Mouse (Mus musculus) limb, embryonic 14.5 days (tissue): ENCODE results near the gene Gm27021. TPM values are rescaled to one million over a fixed set of nuclear protein-coding genes. Genes with fewer than 3 reads are reported as not detected.

Experiments
- ATAC-seq: fragments of 200-750 bp; cut with Nextera tagmentation; 2 replicates; pipeline ENCODE4 v1.8.0; 2017; ENCODE audit warnings: low read depth, moderate number of reproducible peaks, moderate TSS enrichment; ENCODE audit not compliant: low FRiP score
- DNase-seq: peaks from one replicate; pipeline ENCODE4 v3.0.0-alpha.2; 2015; ENCODE audit warnings: low spot score
- H3K27ac ChIP-seq: fragments of 300-500 bp; sonication (generic); replicated peaks from 2 replicates; pipeline ENCODE4 v1.5.1; 2014; ENCODE audit warnings: low read depth, mild to moderate bottlenecking, low read length, moderate library complexity, mixed read lengths
- H3K27me3 ChIP-seq: fragments of 300-500 bp; sonication (generic); 2 replicates; pipeline ENCODE4 v1.6.1; 2014; ENCODE audit warnings: low read length, mixed read lengths; ENCODE audit not compliant: control insufficient read depth, insufficient read depth
- H3K36me3 ChIP-seq: fragments of 300-500 bp; sonication (generic); 2 replicates; pipeline ENCODE4 v1.6.1; 2014; ENCODE audit warnings: mild to moderate bottlenecking, low read length, moderate library complexity, mixed read lengths; ENCODE audit not compliant: control insufficient read depth, insufficient read depth
- H3K4me1 ChIP-seq: fragments of 300-500 bp; sonication (generic); 2 replicates; pipeline ENCODE4 v1.6.1; 2014; ENCODE audit warnings: antibody characterized with exemption, low read length, mixed read lengths; ENCODE audit not compliant: control insufficient read depth, insufficient read depth
- H3K4me2 ChIP-seq: fragments of 300-500 bp; sonication (generic); replicated peaks from 2 replicates; pipeline ENCODE4 v1.6.1; 2014; ENCODE audit warnings: low read depth, mild to moderate bottlenecking, low read length, moderate library complexity; ENCODE audit not compliant: severe bottlenecking
- H3K4me3 ChIP-seq: fragments of 300-500 bp; sonication (generic); replicated peaks from 2 replicates; pipeline ENCODE4 v1.5.1; 2014; ENCODE audit warnings: low read length
- H3K9ac ChIP-seq: fragments of 300-500 bp; sonication (generic); 2 replicates; pipeline ENCODE4 v1.6.1; 2014; ENCODE audit warnings: mild to moderate bottlenecking, low read depth, low read length, moderate library complexity; ENCODE audit not compliant: severe bottlenecking
- H3K9me3 ChIP-seq: fragments of 300-500 bp; sonication (generic); 2 replicates; pipeline ENCODE4 v1.6.1; 2016; ENCODE audit warnings: low read length; ENCODE audit not compliant: control insufficient read depth
- POLR2A ChIP-seq: fragments of 200-500 bp; IDR thresholded peaks from 2 replicates; pipeline ENCODE4 v1.8.0; 2012; ENCODE audit warnings: inconsistent platforms, mild to moderate bottlenecking, moderate library complexity, borderline replicate concordance; ENCODE audit not compliant: insufficient read depth, insufficient read length; ENCODE audit errors: extremely low read depth
- WGBS: fragments of 180-500 bp; shearing (Covaris S2); extraction: QIAGEN DNeasy Blood & Tissue Kit; methylation state at CpG from one replicate; pipeline ENCODE4 v1.1.7; 2014; 5-methylcytosine and 5-hydroxymethylcytosine counted together
- polyA plus RNA-seq, 2 experiments: library from polyadenylated mRNA; depleted of rRNA in 1 of 2; stranded (reverse) in 1 of 2; unstranded in 1 of 2; fragments of >200 nt; fragmentation: Nextera tagmentation in 1 of 2; extraction: Ambion mirVana in 1 of 2; gene quantifications; 2 replicates each; pipeline versions ENCODE4 v1.2.1 to v1.2.3; 2012 to 2014

Gene Gm27021
- polyA plus RNA-seq, 2 experiments, result 2.2 to 3.4 TPM

GRCm38 (mm10) chr8:120569939-120570715 is 97.8 kb downstream of the Gm27021 start:
- DNase-seq (peak; percentile 81), ATAC-seq (peak; percentile 54; the same call in 1 of the 2 replicates)
- no peak overlapping the region for H3K27ac ChIP-seq
- peaks cover 87% of the 10 kb centered on the region for H3K36me3 ChIP-seq
- no peak overlapping the region for H3K9ac ChIP-seq
- TF ChIP-seq POLR2A, result no peak
- H3K4me2 ChIP-seq, result no peak overlapping the region
- H3K9me3 ChIP-seq, result no peaks in the 10 kb centered on the region
- WGBS, result 55% methylated on average over 13 of the region's 13 CpGs
- H3K27me3 ChIP-seq, result no peaks in the 10 kb centered on the region
- H3K4me1 ChIP-seq, result peaks cover 13% of the 10 kb centered on the region
- H3K4me3 ChIP-seq, result no peak overlapping the region

GRCm38 (mm10) chr8:120569123-120569522 is 98.8 kb downstream of the Gm27021 start:
- no peak for ATAC-seq
- no peak overlapping the region for H3K4me3 ChIP-seq
- H3K4me1 ChIP-seq, result peaks cover 21% of the 10 kb centered on the region
- 97% methylated on average over 9 of the region's 17 CpGs for WGBS
- H3K27me3 ChIP-seq, result no peaks in the 10 kb centered on the region
- DNase-seq, result no peak
- H3K9me3 ChIP-seq, result no peaks in the 10 kb centered on the region
- H3K27ac ChIP-seq, result no peak overlapping the region
- no peak for TF ChIP-seq POLR2A
- H3K4me2 ChIP-seq, result no peak overlapping the region
- H3K36me3 ChIP-seq, result peaks cover 77% of the 10 kb centered on the region
- no peak overlapping the region for H3K9ac ChIP-seq

GRCm38 (mm10) chr8:120568164-120568798 is 99.6 kb downstream of the Gm27021 start:
- H3K4me1 ChIP-seq, result peaks cover 24% of the 10 kb centered on the region
- H3K27me3 ChIP-seq, result no peaks in the 10 kb centered on the region
- DNase-seq, result no peak
- 97% methylated on average over 37 of the region's 37 CpGs for WGBS
- TF ChIP-seq POLR2A, result no peak
- H3K4me2 ChIP-seq, result no peak overlapping the region
- no peak overlapping the region for H3K4me3 ChIP-seq
- no peak for ATAC-seq
- no peaks in the 10 kb centered on the region for H3K9me3 ChIP-seq
- H3K9ac ChIP-seq, result no peak overlapping the region
- H3K36me3 ChIP-seq, result peaks cover 69% of the 10 kb centered on the region
- no peak overlapping the region for H3K27ac ChIP-seq

- Histone ChIP-seq H3K9me3 (no peaks in the 10 kb centered on the region), H3K4me3 (no peak overlapping the region), H3K9ac (no peak overlapping the region), H3K4me2 (no peak overlapping the region), H3K27me3 (no peaks in the 10 kb centered on the region), H3K4me1 (peaks cover 30% of the 10 kb centered on the region), H3K36me3 (peaks cover 63% of the 10 kb centered on the region), H3K27ac (no peak overlapping the region)
- 96% methylated on average over 17 of the region's 17 CpGs for WGBS
- ATAC-seq, result no peak
- DNase-seq, result no peak
- no peak for TF ChIP-seq POLR2A
Observed at GRCm38 (mm10) chr8:120567731-120568130, 100.1 kb downstream of the Gm27021 start.

- no peak for TF ChIP-seq POLR2A
- H3K27ac ChIP-seq, result no peak overlapping the region
- H3K4me2 ChIP-seq, result no peak overlapping the region
- H3K36me3 ChIP-seq, result peaks cover 53% of the 10 kb centered on the region
- H3K9ac ChIP-seq, result no peak overlapping the region
- no peaks in the 10 kb centered on the region for H3K27me3 ChIP-seq
- no peak overlapping the region for H3K4me3 ChIP-seq
- ATAC-seq (no peak), DNase-seq (no peak)
- WGBS, result 77% methylated on average over 8 of the region's 8 CpGs
- no peaks in the 10 kb centered on the region for H3K9me3 ChIP-seq
- H3K4me1 ChIP-seq, result peaks cover 36% of the 10 kb centered on the region
Observed at GRCm38 (mm10) chr8:120566681-120567080, 101.2 kb downstream of the Gm27021 start.
